Mouse (Mus musculus) testis, adult 10 weeks (tissue): ENCODE results near the gene Atp6ap1l. TPM values are rescaled to one million over a fixed set of nuclear protein-coding genes. Genes with fewer than 3 reads are reported as not detected.

Source experiments
- polyA plus RNA-seq: library from polyadenylated mRNA; stranded (reverse); fragments of 350-450 nt; fragmentation: Illumina TruSeq; extraction: RNeasy Lipid Tissue Mini Kit (QIAGEN cat#74804); gene quantifications from one replicate; pipeline ENCODE4 v1.2.3, GENCODE M21; 2014; ENCODE audit warnings: low read depth, low replicate concordance

The Atp6ap1l gene
- polyA plus RNA-seq: 37.3 TPM

DNA sequence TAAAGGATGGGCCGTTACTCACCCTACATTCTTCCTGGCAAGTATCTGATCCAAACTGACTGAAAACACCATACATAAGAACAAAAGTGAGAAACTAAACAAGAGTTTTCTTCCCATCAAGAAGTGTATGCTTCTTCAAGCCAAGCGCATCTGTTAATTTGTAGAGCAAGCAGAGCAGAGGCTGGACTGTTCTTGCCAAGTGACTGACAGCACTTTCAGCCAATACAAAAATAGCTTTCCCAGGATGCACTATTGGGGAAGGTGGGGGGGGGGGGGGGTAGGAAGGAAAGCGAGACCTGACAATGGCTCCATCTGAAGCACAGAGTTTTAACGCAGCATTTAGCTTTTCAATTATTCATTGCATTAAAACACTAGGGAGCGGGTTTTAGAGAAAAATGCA, at the start of gene Atp6ap1l:
Gene Atp6ap1l, minus strand, starts transcription at position 180 of the 400 bp plus-strand sequence.

DNA sequence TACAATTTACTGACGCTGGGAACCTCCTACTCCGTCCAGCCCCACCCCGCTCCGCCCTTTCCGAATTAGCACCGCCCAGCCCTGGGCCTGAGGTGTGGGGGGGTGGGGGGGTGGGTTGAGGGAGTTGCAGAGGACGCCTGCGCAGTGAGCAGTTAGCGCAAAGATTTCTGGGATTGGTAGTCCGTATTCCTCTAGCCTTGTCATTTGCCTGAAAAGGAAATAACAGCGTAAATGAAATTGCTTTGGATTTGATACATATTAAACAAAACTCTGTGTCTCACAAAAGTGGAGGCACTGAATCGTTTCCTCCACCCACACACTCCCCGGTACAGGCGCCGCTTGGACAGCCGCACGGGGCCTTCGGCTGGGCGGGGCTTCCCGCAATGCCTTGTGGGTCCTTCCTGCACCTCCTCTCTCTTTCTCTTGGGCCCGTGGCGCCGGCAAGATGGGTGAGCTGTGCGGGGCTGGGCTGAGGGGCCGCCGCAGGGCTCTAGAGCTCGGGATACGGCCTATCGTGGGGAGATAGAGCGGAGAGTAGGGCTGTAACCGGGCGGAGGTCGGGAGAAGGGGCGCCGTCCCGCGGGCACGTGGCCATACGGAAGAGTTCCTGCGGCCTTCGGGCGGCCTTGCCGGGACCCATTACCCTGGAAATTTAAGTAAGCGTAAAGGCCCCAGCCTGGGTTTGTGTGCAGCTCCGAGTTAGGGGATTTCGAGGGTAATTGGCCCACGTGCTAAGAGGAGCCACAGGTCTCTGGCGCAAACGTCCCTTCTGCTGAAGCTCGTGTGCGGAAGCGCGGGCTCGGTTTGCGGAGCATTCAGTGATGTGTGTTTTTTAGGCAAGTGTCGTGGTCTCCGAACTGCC, 17.8 kb upstream of the Atp6ap1l start, which contains the start of gene Rps23:
Gene Rps23, plus strand, starts transcription at position 208 of the 862 bp plus-strand sequence.

Other genes starting within 250 kb of the Atp6ap1l start
- gene Rps23, start 17.6 kb upstream of the Atp6ap1l start, polyA plus RNA-seq: 448 TPM